Mouse (Mus musculus): ENCODE measurements at regions not wholly inside any gene's neighbourhood (a gene's known extent, or its start where the extent isn't known, plus 50 kb on each side); places are given as distances from the start of the nearest gene placed in this dataset.

DNA sequence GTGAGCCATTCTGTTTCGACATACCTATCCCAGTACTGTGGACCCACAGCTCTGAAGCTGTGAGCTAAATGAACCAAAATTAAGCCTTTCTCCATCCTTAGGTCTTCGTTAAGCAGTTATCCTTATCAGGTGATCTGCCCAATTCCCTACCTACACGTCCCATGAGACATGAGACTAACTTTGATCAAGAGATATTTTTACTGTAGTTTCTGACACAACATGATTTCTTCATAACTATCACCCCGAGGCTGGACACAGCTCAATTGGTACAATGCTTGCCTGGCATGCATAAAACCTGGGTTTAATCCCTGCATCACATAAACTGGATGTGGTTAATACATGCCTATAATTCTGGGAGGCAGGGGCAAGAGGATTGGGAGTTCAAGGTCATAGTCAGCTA is 82.2 kb upstream of the Elovl6 start:
- DNase-seq (ENCODE audit: low spot score in 2 of 2) = no peak

DNA sequence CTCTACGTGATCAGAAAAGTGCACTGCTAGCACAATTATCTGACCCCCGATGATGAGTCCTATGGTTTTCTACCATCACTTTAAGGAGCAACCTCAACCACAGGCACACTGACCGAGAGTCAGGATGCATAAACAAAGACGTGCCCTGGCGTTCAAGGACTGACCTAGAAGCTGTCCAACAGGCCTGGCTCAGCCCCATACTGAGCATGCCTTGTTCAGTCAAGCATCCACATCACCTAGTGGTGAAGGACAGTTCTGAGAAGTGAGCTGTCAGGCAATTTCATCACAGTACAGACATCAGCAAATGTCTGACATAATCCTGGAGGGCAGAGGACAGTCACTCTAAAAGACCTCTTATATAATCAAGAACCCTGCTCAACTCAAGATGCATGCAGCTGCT is 81.5 kb upstream of the Elovl6 start:
- no peak for DNase-seq (ENCODE audit: low spot score in 2 of 2)

DNA sequence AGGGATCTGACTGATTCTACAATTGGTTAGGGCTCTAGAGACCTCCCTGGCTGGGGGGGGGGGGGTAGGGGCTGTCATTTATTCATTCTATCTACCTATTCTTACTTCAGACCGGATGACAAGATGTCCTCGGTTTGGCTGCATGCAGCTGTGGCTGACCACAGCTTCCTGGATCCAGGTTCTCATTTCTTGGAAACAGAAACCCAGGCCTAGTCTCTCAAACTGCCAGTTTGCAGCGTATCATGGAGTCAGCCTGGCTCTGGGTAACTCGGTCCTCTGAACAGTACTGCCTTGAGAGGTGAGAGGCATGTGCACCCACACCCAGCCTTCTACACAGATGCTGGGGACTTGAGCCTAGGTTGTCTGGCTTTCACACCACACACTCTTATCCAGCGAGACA is 62.1 kb upstream of the Elovl6 start:
- no peak for DNase-seq (ENCODE audit: low spot score in 2 of 2)

DNA sequence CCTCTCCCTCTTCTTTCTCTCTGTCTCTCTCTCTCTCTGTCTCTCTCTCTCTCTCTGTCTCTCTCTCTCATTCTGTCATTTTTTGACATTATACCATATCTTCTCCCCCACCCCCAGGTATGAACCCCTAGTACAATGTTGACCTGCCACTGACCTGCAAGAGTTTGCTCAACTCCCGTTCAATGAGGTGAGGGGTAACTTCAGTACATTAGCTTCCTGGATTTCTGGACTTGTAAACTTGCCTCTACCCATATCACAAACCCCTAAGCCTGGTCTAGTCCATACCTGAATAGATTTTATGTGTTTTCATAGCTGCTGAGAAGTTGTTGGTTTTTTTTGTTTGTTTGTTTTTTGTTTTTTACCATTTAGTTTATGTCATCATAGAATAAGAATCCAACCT is 60.8 kb upstream of the Elovl6 start:
- no peak for DNase-seq (ENCODE audit: low spot score in 2 of 2)

DNA sequence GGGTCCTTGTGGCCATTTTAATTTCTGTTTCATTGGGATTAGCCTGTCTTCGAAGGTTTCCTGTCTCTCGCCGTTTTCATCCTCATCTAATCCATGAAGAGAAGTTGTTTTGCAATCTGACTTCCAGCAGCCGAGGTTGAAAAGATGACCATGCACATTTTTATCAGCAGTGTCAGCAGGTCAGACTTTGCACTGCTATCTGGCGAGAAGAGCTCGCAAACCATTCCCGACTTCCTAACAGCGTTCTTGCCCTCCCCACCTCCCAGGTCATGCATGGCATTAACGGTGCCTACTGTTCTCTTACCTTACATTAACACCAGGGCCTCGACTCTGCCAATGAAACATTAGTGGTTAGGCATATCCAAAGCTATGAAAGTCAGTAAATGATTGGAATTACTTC is 60.1 kb upstream of the Elovl6 start:
- DNase-seq (ENCODE audit: low spot score in 2 of 2) = no peak

DNA sequence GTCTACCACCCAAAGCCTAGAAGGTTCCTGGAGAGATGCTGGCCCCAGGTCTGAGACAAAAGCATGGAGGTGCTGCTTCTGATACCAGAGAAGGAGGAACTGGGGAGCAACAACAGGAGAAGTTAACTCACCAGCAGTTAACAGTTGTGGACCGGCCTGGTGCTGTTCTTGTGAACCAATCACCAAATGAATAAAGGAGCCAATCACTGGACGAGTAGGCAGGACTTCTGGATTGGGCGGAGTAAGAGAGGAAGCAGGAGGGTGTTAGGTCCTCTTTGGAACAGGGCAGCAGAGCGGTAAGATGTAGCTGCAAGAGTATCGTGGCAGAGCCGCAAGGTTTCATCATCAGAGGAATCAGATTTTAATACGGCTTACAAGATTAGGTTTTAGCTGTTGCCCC is 57.7 kb upstream of the Elovl6 start:
- no peak for DNase-seq (ENCODE audit: low spot score in 2 of 2)

DNA sequence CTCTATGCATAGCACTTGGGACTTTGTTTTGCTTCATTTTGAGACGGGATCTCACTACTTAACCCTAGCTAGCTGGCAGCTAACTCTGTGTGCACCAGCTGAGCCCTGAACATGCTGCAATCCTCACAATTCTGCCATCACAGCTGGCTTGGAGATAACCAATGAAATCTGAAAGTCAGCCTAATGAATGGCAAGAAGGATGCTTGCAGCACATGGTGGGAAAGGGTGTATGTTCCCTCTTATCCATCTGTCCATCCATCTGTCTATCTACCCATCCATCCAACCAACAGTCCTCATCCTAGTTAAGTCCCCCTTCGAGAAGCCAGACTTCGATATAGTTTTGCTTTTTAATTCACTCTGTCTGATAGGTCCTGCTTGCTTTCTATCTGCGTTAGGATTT is 55.9 kb upstream of the Elovl6 start:
- DNase-seq (ENCODE audit: low spot score in 2 of 2) = no peak

DNA sequence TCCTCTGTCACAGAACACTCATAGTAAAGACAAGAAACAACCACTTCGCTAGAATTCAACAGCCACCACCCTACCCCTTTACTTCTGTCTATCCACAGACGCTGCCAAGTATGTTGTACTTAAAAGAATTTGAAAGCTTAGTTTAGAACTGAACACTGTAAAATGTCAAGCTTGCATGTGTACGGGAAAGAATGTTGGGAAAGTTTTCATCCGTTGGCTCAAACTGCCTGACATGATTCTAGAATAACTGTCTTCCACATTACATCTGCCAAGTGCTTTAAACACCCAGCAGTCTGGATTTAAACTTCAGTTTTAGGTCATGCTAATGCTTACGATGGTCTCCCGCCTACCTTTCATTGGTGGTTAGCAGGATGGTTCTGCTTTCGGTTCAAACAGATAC is 54.1 kb upstream of the Elovl6 start:
- no peak for DNase-seq (ENCODE audit: low spot score in 2 of 2)

DNA sequence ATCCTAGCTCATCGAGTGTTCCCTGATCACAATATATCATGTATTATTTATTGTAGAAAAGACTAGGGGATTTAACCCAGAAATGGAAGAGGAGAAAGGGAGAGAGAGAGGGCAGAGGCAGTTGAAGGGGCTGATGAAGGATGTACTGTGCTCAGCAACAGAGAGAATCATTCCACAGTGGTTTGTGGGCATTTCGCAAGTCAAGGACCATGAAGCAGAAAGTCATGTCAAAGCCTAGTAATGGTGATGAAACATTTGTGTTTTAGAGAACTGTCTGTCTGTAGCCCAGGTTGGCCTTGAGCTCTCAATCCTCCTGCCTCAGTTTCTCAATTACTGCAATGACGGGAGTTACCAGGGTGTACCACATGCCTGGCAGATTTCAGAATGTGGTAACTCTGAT is 50.9 kb upstream of the Elovl6 start:
- no peak for DNase-seq (ENCODE audit: low spot score in 2 of 2)

Measured in spleen, postnatal 4 days (tissue).